In the genomic region with DNA sequence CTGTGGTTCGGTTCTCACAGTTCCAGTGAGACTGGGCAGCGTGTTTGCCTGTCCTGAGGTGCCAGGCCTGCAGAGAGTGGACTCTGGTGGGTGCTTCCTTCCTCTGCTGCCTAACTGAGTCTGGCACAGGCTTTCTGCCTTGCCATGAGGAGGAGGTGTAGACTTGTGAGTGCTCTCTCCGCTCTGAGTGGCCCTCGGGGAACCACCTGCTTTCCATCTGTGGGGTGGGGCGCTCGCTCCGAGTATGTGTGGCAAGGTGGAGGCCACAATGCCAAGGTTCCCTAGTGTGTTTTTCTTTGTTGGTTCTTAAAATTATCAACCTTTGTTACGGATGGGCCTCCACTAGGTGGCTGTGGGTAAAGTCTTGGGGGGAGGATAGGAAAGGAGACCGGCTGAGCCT, we compare ENCODE assay signal across 25 mouse cellular contexts.
"Had no signal": no experiment of that assay in that cellular context is flagged by ENCODE, and none has a peak within 500 bp of the region (broad histone marks: within the 10 kb centered on the region; RNA-seq: fewer than 3 reads in every experiment).

No protein-coding gene starts in this region.

- H3K4me2 ChIP-seq: intestine, embryonic 15.5 days; kidney, embryonic 15.5 days; limb, embryonic 12.5 days; limb, embryonic 15.5 days; liver, embryonic 12.5 days; liver, embryonic 15.5 days; lung, embryonic 15.5 days; midbrain, embryonic 13.5 days; neural tube, embryonic 12.5 days; neural tube, embryonic 15.5 days had no signal

- H3K27ac ChIP-seq: intestine, embryonic 15.5 days; kidney, embryonic 15.5 days; left cerebral cortex, adult 2 months; limb, embryonic 12.5 days; limb, embryonic 15.5 days; liver, embryonic 12.5 days; liver, embryonic 15.5 days; lung, embryonic 15.5 days; midbrain, embryonic 10.5 days; midbrain, embryonic 13.5 days; neural tube, embryonic 12.5 days; neural tube, embryonic 15.5 days; stomach, postnatal 0 days had no signal

- H3K9ac ChIP-seq: intestine, embryonic 15.5 days; kidney, embryonic 15.5 days; limb, embryonic 12.5 days; limb, embryonic 15.5 days; liver, embryonic 12.5 days; liver, embryonic 15.5 days; lung, embryonic 15.5 days; midbrain, embryonic 13.5 days; neural tube, embryonic 12.5 days; neural tube, embryonic 15.5 days had no signal

- H3K4me1 ChIP-seq: limb, embryonic 12.5 days; lung, embryonic 15.5 days; midbrain, embryonic 13.5 days; neural tube, embryonic 12.5 days; neural tube, embryonic 15.5 days had no signal

- ATAC-seq: intestine, embryonic 15.5 days; liver, embryonic 12.5 days; midbrain, embryonic 13.5 days had no signal

- H3K27me3 ChIP-seq: intestine, embryonic 15.5 days; kidney, embryonic 15.5 days; limb, embryonic 12.5 days; limb, embryonic 15.5 days; liver, embryonic 12.5 days; liver, embryonic 15.5 days; lung, embryonic 15.5 days; megakaryocyte, embryonic 14.5 days; midbrain, embryonic 13.5 days; neural tube, embryonic 12.5 days; neural tube, embryonic 15.5 days had no signal

- DNase-seq: kidney, adult 11 months; kidney, adult 8-10 months; kidney, postnatal 10 days; kidney, postnatal 36 days; layer of hippocampus, postnatal 36 days; right cerebral cortex, adult 18-20 months; right cerebral cortex, postnatal 14 days; right cerebral cortex, postnatal 4 days; thymus, adult 2 months; thymus, postnatal 14 days; thymus, postnatal 4 days had no signal

- H3K9me3 ChIP-seq: intestine, embryonic 15.5 days; kidney, embryonic 15.5 days; limb, embryonic 12.5 days; limb, embryonic 15.5 days; liver, embryonic 12.5 days; liver, embryonic 15.5 days; lung, embryonic 15.5 days; megakaryocyte, embryonic 14.5 days; midbrain, embryonic 10.5 days; midbrain, embryonic 13.5 days; neural tube, embryonic 12.5 days; neural tube, embryonic 15.5 days had no signal

- H3K4me3 ChIP-seq: intestine, embryonic 15.5 days; kidney, embryonic 15.5 days; left cerebral cortex, adult 2 months; limb, embryonic 12.5 days; limb, embryonic 15.5 days; liver, embryonic 12.5 days; liver, embryonic 15.5 days; lung, embryonic 15.5 days; megakaryocyte, embryonic 14.5 days; midbrain, embryonic 10.5 days; midbrain, embryonic 13.5 days; neural tube, embryonic 12.5 days; neural tube, embryonic 15.5 days had no signal
